Mouse (Mus musculus) fibroblast of lung, adult 2 months (primary cell): ENCODE results near the gene Acer1.
A peak's percentile ranks its signal among the peaks of the same experiment; 100 is the strongest.
"Not testable (repeated sequence)": the region's sequence is repeated elsewhere in the genome, so short reads cannot be mapped to it uniquely, and the experiment has no call there.

ENCODE experiments used
- DNase-seq: peaks from one replicate; pipeline ENCODE4 v3.0.0-alpha.2; 2011; ENCODE audit warnings: low read depth

Acer1 gene

GRCm38 (mm10) chr17:56938751-56939150, 43.2 kb downstream of the Acer1 start:
- no peak for DNase-seq

DNA sequence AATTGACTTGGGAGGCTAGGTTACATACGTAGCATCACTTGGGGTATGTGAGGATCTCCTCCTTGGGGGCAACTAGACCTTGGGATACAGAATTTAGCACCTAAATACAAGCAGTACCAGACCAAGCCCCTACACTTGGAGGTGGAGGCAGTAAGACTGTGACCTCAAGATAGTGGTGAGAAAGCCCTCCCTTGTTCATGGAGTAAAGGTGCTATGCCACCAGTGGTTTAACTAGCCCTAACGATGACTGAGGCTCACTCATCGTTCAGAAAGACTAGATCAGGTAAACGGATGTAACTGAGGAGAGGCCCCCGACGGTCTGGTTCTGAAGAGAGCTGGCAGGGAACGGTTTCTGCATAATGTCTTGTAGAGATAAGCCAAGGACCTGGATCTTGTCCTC, 45.2 kb downstream of the Acer1 start:
- no peak for DNase-seq

- DNase-seq = peak; percentile 76
These were observed 46.4 kb downstream of the Acer1 start, which contains the start of gene Mllt1 for GRCm38 (mm10) chr17:56935363-56936131. TSS of gene Mllt1 (minus strand) at chr17:56935415.

- DNase-seq = no peak
These were observed 47.2 kb downstream of the Acer1 start for GRCm38 (mm10) chr17:56934545-56935330.

DNA sequence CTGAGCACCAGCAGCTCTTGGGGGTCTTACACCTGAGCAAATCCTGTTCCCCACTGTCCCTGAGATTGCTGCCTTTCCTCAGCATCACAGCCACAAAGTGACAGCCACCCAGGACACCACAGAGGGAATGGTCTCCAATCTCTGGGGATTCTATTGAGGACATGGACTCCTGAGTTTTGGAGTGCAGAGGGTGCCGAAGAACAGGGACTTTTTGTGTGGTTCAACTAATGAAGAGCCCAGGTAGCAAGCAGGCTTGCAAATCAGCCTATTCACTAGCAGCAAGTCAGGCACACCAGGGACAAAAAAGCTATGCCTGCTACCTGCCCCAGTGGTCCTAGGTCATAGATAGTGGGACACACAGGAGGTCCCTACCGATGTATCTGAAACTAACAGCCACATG, 48.5 kb downstream of the Acer1 start:
- DNase-seq = no peak

DNA sequence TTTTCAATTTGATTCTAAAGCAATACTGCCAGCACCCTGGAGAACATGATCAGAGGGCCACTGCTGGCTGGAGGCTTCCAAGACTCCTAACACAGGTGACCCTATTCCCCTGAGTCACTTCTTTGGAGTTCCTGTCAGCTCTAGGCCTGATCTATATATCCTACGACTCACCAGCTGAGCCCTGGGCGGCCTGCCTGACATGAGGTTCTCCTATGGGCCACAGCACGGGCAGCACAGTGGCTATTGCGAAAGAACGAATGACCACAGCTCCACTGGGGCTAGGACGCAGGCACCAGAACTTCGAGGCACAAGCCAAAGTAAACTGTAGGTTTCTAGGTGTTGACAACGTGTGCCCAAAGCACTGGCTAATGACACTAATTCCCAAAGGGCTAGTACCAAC, 51.9 kb downstream of the Acer1 start:
- DNase-seq = peak; percentile 15

GRCm38 (mm10) chr17:56929530-56929929, 52.4 kb downstream of the Acer1 start:
- no peak for DNase-seq

DNA sequence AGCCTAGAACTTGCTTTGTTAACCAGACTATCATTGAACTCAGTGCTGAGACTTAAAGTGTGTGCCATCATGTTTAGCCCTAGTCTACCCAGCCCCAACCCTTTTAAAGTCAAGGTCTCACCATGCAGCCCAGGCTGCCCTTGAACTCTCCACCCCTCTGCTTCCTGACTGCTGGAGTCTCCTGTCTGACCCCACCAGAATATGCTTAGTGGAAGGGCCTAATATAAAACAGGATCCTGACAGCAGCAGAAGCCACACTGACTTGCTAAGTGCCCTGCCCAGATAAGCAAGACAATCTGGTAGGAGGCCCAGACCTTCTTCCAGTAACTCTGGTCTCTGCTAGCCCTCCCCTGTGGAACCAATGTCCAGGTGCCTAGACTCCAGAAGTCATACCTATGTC, 52.8 kb downstream of the Acer1 start:
- DNase-seq = no peak

DNA sequence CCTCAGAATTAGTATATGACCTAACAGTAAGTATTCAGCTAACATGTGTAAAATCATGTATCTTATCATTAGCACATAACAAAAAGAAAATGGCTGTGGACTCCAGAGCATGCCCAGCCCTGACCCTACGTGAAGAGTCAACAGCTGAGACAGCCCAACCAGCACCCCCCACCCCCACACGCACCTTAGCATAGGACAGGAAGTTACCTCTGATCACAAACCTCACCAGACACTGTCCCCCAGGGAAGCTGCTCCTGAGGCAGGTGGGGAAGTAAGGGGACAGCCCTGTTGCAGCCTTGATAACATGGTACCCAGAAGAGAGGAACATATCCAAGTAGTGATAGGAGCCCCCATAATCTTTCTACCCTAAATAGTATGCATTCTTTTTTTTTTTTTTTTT, 55.9 kb downstream of the Acer1 start:
- DNase-seq = no peak

GRCm38 (mm10) chr17:56919725-56920124, 62.2 kb downstream of the Acer1 start:
- DNase-seq = no peak

DNA sequence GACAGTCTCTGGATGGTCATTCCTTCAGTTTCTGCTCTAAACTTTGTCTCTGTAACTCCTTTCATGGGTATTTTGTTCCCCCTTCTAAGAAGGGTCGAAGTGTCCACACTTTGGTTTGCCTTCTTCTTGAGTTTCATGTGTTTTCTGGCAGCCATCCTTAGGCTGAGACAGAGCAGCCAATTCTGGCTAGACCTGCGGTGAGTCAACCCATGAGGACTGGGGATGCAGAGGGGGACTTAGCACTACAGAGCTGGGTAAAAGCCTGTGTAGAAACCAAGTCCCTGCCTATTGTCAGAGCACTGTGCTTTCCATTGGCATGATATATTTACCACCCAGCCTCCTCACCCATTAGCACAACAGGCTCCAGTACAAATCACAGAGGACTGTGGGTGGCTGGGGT, 64.8 kb downstream of the Acer1 start:
- DNase-seq = peak; percentile 60

DNA sequence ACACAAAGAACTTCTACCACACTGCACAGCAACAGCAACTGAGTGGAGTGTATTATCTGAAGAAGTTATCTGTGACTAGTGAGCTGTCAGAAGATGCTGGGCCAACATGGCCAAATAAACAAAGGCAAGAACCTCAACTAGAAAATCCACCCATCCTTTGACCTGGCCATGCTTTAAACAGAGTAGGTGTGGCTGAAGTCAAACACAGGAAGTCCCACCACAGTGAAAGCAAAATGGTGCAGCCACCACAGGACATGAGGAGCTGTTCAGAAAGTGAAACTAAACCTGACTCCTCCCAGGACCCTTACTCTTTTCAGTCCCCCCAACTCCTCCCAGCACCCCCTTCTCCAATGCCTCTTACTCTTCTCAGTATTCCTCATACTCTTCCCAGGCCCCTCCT, 68.5 kb downstream of the Acer1 start:
- DNase-seq = no peak

GRCm38 (mm10) chr17:56913023-56913422, 68.9 kb downstream of the Acer1 start:
- no peak for DNase-seq

DNA sequence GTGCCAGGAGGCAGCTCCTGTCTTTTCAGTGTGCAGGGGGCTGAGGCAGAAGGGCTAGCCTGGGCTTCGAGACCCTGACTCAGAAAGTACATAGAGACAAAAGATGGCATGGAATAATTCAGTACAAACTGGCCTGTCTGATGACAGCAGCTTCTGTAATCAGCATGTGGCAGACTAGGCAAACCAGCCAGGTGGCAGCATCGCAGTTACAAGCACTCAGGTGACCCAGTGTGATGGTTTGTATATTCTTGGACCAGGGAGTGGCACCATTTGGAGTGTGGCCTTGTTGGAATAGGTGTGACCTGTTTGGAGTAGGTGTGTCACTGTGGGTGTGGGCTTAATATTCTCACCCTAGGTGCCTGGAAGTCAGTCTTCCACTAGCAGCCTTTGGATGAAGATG, 72.2 kb downstream of the Acer1 start:
- not testable (repeated sequence) for DNase-seq

GRCm38 (mm10) chr17:56907887-56908286, 74.0 kb downstream of the Acer1 start:
- DNase-seq = no peak

- no peak for DNase-seq
These were observed 74.8 kb downstream of the Acer1 start for GRCm38 (mm10) chr17:56907096-56907495.

DNA sequence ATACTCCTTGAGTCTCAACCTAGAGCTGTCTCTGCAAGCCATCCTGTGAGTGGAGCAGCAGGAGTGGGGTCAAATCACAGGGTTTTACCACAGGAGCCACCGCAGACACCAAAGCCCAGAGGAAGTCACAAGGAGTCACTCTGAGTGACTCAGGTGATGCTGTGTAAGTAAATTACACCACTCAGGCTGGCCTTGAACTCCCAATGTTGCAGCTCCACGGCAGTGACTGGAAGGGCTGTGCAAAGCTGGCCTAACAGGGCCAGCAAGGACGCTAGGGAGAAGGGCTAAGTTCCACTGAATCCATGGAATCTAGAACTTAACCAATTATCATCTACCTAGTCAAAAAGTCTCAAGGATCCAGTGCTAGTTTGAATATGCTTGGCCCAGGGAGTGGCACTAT, 75.8 kb downstream of the Acer1 start:
- no peak for DNase-seq
